Comparison of ENCODE assay signal across 20 mouse cellular contexts in genomic region chr15:27668557-27668956, GRCm38 (mm10). TPM values are rescaled to one million over a fixed set of nuclear protein-coding genes. Genes with fewer than 3 reads are reported as not detected.
A peak's percentile ranks its signal among the peaks of the same experiment; 100 is the strongest.
DNase-seq lines count a peak whose midpoint lies in the region; ATAC-seq and TF ChIP-seq lines count a peak whose summit lies in the region.
"Had no signal": no experiment of that assay in that cellular context is flagged by ENCODE, and none has a peak within 500 bp of the region (broad histone marks: within the 10 kb centered on the region; RNA-seq: fewer than 3 reads in every experiment).

No protein-coding gene starts in this region.

- peak overlapping the region; percentile 100 for H3K27ac ChIP-seq in thymus, adult 2 months (ENCODE audit: control insufficient read depth, insufficient read depth, low read length)
- H3K27ac ChIP-seq in intestine, postnatal 0 days (ENCODE audit: low read depth, low read length) = no peak overlapping the region
- H3K27ac ChIP-seq: embryonic facial prominence, embryonic 13.5 days; forebrain, embryonic 15.5 days; heart, adult 2 months; heart, embryonic 15.5 days; hindbrain, embryonic 15.5 days had no signal

- H3K4me1 ChIP-seq in thymus, adult 2 months (replicated peaks; ENCODE audit: control insufficient read depth, insufficient read depth, low read length) = peaks cover 49% of the 10 kb centered on the region
- no peaks in the 10 kb centered on the region; the same call in 1 of the 2 replicates for H3K4me1 ChIP-seq in intestine, postnatal 0 days (replicated peaks; ENCODE audit: control insufficient read depth, insufficient read depth, low read length)
- H3K4me1 ChIP-seq: forebrain, embryonic 15.5 days had no signal

- DNase-seq in heart, adult 11 months = peak; percentile 63
- no peak for DNase-seq in heart, adult 18-20 months
- DNase-seq in thymus, adult 2 months = no peak
- DNase-seq in thymus, adult 18-20 months = no peak
- DNase-seq in thymus, postnatal 0 days (ENCODE audit: low spot score) = peak; percentile 40
- DNase-seq in left cerebral cortex, postnatal 25 days (ENCODE audit: low spot score in 2 of 2) = no peak
- no peak for DNase-seq in adrenal gland, adult 18-20 months (ENCODE audit: low spot score in 2 of 2)
- DNase-seq: adrenal gland, postnatal 14 days; cerebellum, adult 11-12 months; cerebellum, adult 9-11 months; cerebellum, postnatal 36 days; gastrocnemius, postnatal 36 days; heart, adult 2 months; heart, postnatal 36 days had no signal

- H3K36me3 ChIP-seq in thymus, adult 2 months (ENCODE audit: control insufficient read depth, insufficient read depth, low read length) = peaks cover 6% of the 10 kb centered on the region
- no peaks in the 10 kb centered on the region for H3K36me3 ChIP-seq in intestine, postnatal 0 days (ENCODE audit: control insufficient read depth, insufficient read depth)
- H3K36me3 ChIP-seq: forebrain, embryonic 15.5 days; heart, embryonic 15.5 days; hindbrain, embryonic 15.5 days had no signal

- no peak overlapping the region for H3K4me3 ChIP-seq in thymus, adult 2 months (ENCODE audit: control insufficient read depth, insufficient read depth, low read length)
- no peak overlapping the region for H3K4me3 ChIP-seq in intestine, postnatal 0 days (ENCODE audit: low read depth, low read length)
- H3K4me3 ChIP-seq: embryonic facial prominence, embryonic 13.5 days; forebrain, embryonic 15.5 days; heart, adult 2 months; heart, embryonic 15.5 days; hindbrain, embryonic 15.5 days had no signal

- no peaks in the 10 kb centered on the region for H3K27me3 ChIP-seq in thymus, adult 2 months (ENCODE audit: control insufficient read depth, insufficient read depth, low read length)
- H3K27me3 ChIP-seq in intestine, postnatal 0 days (replicated peaks; ENCODE audit: control insufficient read depth, insufficient read depth, low read length) = no peaks in the 10 kb centered on the region
- H3K27me3 ChIP-seq: embryonic facial prominence, embryonic 13.5 days; forebrain, embryonic 15.5 days; heart, embryonic 15.5 days; hindbrain, embryonic 15.5 days had no signal

- intact Hi-C loops in left cerebral cortex, postnatal 25 days (cut with DNase I) = loop anchor here (10.0 kb wide), 1 partner anchor 186 kb away; no protein-coding TSS in a partner anchor

- no peak overlapping the region for H3K4me2 ChIP-seq in intestine, postnatal 0 days (replicated peaks; ENCODE audit: low read depth)
- H3K4me2 ChIP-seq: embryonic facial prominence, embryonic 13.5 days; forebrain, embryonic 15.5 days; heart, embryonic 11.5 days; heart, embryonic 15.5 days; hindbrain, embryonic 15.5 days had no signal

- TF ChIP-seq POLR2A in thymus, adult 2 months (IDR thresholded peaks at IDR 0.05; ENCODE audit: control insufficient read depth, extremely low read depth, insufficient read depth, low read length, poor library complexity) = no peak

- no peak for TF ChIP-seq CTCF in thymus, adult 2 months (IDR thresholded peaks at IDR 0.05; ENCODE audit: borderline replicate concordance, control insufficient read depth, extremely low read depth, insufficient read depth, low read length, poor library complexity)
- no peak for TF ChIP-seq CTCF in intestine, postnatal 0 days (IDR thresholded peaks at IDR 0.05; ENCODE audit: low read depth)

- 65% methylated on average over 7 of the region's 7 CpGs for WGBS in thymus, adult 2 months
- 90% methylated on average over 7 of the region's 7 CpGs for WGBS in intestine, postnatal 0 days

- H3K9me3 ChIP-seq in intestine, postnatal 0 days (ENCODE audit: control insufficient read depth) = no peaks in the 10 kb centered on the region
- H3K9me3 ChIP-seq: embryonic facial prominence, embryonic 13.5 days; forebrain, embryonic 15.5 days; heart, embryonic 15.5 days; hindbrain, embryonic 15.5 days had no signal

- no peak overlapping the region for H3K9ac ChIP-seq in intestine, postnatal 0 days (ENCODE audit: low read depth, low read length)
- H3K9ac ChIP-seq: embryonic facial prominence, embryonic 13.5 days; forebrain, embryonic 15.5 days; heart, embryonic 15.5 days; hindbrain, embryonic 15.5 days had no signal

- no peak for ATAC-seq in intestine, postnatal 0 days
- ATAC-seq: forebrain, embryonic 15.5 days had no signal

RNA-seq across cellular contexts. Expression of gene Otulinl, which starts 12.8 kb away (rescaled TPM):
- total RNA-seq in heart, adult 18-20 months (2021) = 1 to 10 TPM; 1.8 to 4.4 TPM
- polyA plus RNA-seq in thymus, adult 2 months (2012; rRNA removed) = 29.6 and 32.1 TPM in 2 replicates
- polyA plus RNA-seq in thymus, postnatal 0 days (2015; fragmentation: Nextera tagmentation; extraction: Ambion mirVana) = 75.9 and 97.4 TPM in 2 replicates
- 10 to 100 TPM; 32.3 to 38.7 TPM for total RNA-seq in left cerebral cortex, postnatal 25 days (2021)
- polyA plus RNA-seq in intestine, postnatal 0 days (2015; fragmentation: Nextera tagmentation; extraction: Ambion mirVana) = 8.9 and 9.0 TPM in 2 replicates
- 1 to 10 TPM; 5.6 to 7.7 TPM for total RNA-seq in adrenal gland, adult 18-20 months (2021)

RNA-seq across cellular contexts. Expression of gene Otulin, which starts 38.1 kb away (rescaled TPM):
- total RNA-seq in heart, adult 18-20 months (2021) = 10 to 100 TPM; 26.6 to 26.8 TPM
- 43.0 and 43.1 TPM in 2 replicates for polyA plus RNA-seq in thymus, adult 2 months (2012; rRNA removed)
- 50.3 and 53.0 TPM in 2 replicates for polyA plus RNA-seq in thymus, postnatal 0 days (2015; fragmentation: Nextera tagmentation; extraction: Ambion mirVana)
- total RNA-seq in left cerebral cortex, postnatal 25 days (2021) = 10 to 100 TPM; 21.2 to 23.3 TPM
- polyA plus RNA-seq in intestine, postnatal 0 days (2015; fragmentation: Nextera tagmentation; extraction: Ambion mirVana) = 29.9 and 30.8 TPM in 2 replicates
- 10 to 100 TPM; 29.7 to 36.2 TPM for total RNA-seq in adrenal gland, adult 18-20 months (2021)

Comparison
In these comparisons a context has a peak if more than half of its experiments do, and no peak if none do; other contexts are left out.
1. DNase-seq: peak in heart, adult 11 months (single experiment) and thymus, postnatal 0 days (single experiment); none in heart, adult 18-20 months (0 of 2), thymus, adult 2 months (single experiment), thymus, adult 18-20 months (0 of 2), left cerebral cortex, postnatal 25 days (0 of 2) and adrenal gland, adult 18-20 months (0 of 2).